ENCODE assay signal across 18 mouse cellular contexts in genomic region chr13:109171688-109172087, GRCm38 (mm10).
DNase-seq lines count a peak whose midpoint lies in the region; ATAC-seq lines count a peak whose summit lies in the region.
"Had no signal": no experiment of that assay in that cellular context is flagged by ENCODE, and none has a peak within 500 bp of the region (broad histone marks: within the 10 kb centered on the region; RNA-seq: fewer than 3 reads in every experiment).

No protein-coding gene starts in this region.

- no peak for DNase-seq in cerebellum, adult 8-10 months
- DNase-seq in frontal cortex, adult 2 months (ENCODE audit: extremely low spot score in 1 of 2, low spot score in 1 of 2): peak; percentile 24 to 51
- no peak for DNase-seq in frontal cortex, postnatal 10 days (ENCODE audit: low spot score in 2 of 2)
- DNase-seq in right cerebral cortex, adult 18-20 months: peak; percentile 38
- DNase-seq in right cerebral cortex, postnatal 25 days: no peak
- no peak for DNase-seq in yolk sac, embryonic 10.5 days (ENCODE audit: low spot score)
- DNase-seq: adrenal gland, adult 2 months; adrenal gland, postnatal 25 days; cerebellum, adult 11 months; cerebellum, postnatal 25 days; gastrocnemius, postnatal 36 days; heart, adult 11 months; heart, postnatal 36 days had no signal

- 0 out of 2 replicates have a peak, but pooled peaks have one; percentile 31 for ATAC-seq in cerebellum, adult (ENCODE audit: insufficient number of reproducible peaks, low FRiP score, low TSS enrichment)
- ATAC-seq: forebrain, embryonic 15.5 days; hindbrain, embryonic 16.5 days; inflammation-experienced regulatory T-cells, adult 6 months; Patski had no signal

Comparison
In these comparisons a context has a peak if more than half of its experiments do, and no peak if none do; other contexts are left out.
1. DNase-seq: peak in frontal cortex, adult 2 months (2 of 2) and right cerebral cortex, adult 18-20 months (single experiment); none in cerebellum, adult 8-10 months (single experiment), frontal cortex, postnatal 10 days (0 of 2), right cerebral cortex, postnatal 25 days (single experiment) and yolk sac, embryonic 10.5 days (single experiment).